ENCODE assay signal across 9 mouse cellular contexts in genomic region chr10:117906267-117906811, GRCm38 (mm10).
DNase-seq lines count a peak whose midpoint lies in the region; ATAC-seq and TF ChIP-seq lines count a peak whose summit lies in the region.
"Had no signal": no experiment of that assay in that cellular context is flagged by ENCODE, and none has a peak within 500 bp of the region (broad histone marks: within the 10 kb centered on the region; RNA-seq: fewer than 3 reads in every experiment).

No protein-coding gene starts in this region.

- peak overlapping the region; percentile 61; the same call in 1 of the 2 replicates for H3K4me2 ChIP-seq in limb, embryonic 11.5 days (ENCODE audit: low read depth, severe bottlenecking)
- H3K4me2 ChIP-seq in midbrain, embryonic 11.5 days, result peak overlapping the region; percentile 54

- TF ChIP-seq CTCF in embryonic fibroblast, embryonic 13.5 days (IDR thresholded peaks at IDR 0.05; ENCODE audit: borderline replicate concordance, insufficient read depth, low read length), result no peak

- H3K4me3 ChIP-seq in embryonic fibroblast, embryonic 13.5 days (ENCODE audit: insufficient read depth, low read length), result peak overlapping the region; percentile 32
- H3K4me3 ChIP-seq in limb, embryonic 11.5 days (ENCODE audit: low read depth, low read length), result peak overlapping the region; percentile 29
- H3K4me3 ChIP-seq in midbrain, embryonic 11.5 days (ENCODE audit: low read depth, low read length), result peak overlapping the region; percentile 30; the same call in 1 of the 2 replicates

- peak; percentile 47; the same call in 1 of the 2 replicates for TF ChIP-seq POLR2A in embryonic fibroblast, embryonic 13.5 days (IDR thresholded peaks at IDR 0.05; ENCODE audit: low read depth, low read length)

- DNase-seq in cerebellum, adult 8-10 months, result peak; percentile 2
- DNase-seq in cerebellum, adult 9-10 months, result no peak
- peak; percentile 87 for DNase-seq in heart, adult 9 months (ENCODE audit: low spot score in 2 of 2)
- peak; percentile 18 to 26 for DNase-seq in kidney, adult 8-10 months
- peak; percentile 67 for DNase-seq in limb, embryonic 11.5 days (ENCODE audit: low spot score)
- no peak for DNase-seq in midbrain, embryonic 11.5 days (ENCODE audit: low spot score, missing footprints)
- DNase-seq in skeletal muscle tissue, adult 2 months (ENCODE audit: low read depth, low spot score), result peak; percentile 81

- no peaks in the 10 kb centered on the region; the same call in 1 of the 2 replicates for H3K4me1 ChIP-seq in embryonic fibroblast, embryonic 13.5 days (ENCODE audit: control insufficient read depth, insufficient read depth, low read length)
- H3K4me1 ChIP-seq in limb, embryonic 11.5 days (ENCODE audit: control insufficient read depth, insufficient read depth, low read length), result peaks cover 7% of the 10 kb centered on the region; the same call in 1 of the 2 replicates
- H3K4me1 ChIP-seq in midbrain, embryonic 11.5 days (ENCODE audit: control insufficient read depth, insufficient read depth, low read length), result 0 out of 2 replicates have a peak, but pooled peaks cover 2% of the 10 kb centered on the region

- H3K27ac ChIP-seq in embryonic fibroblast, embryonic 13.5 days (ENCODE audit: insufficient read depth, low read length), result peak overlapping the region; percentile 96
- H3K27ac ChIP-seq in limb, embryonic 11.5 days (replicated peaks; ENCODE audit: low read depth, low read length), result no peak overlapping the region
- H3K27ac ChIP-seq in midbrain, embryonic 11.5 days (ENCODE audit: low read depth, low read length), result no peak overlapping the region

- peak overlapping the region; percentile 66 for H3K9ac ChIP-seq in limb, embryonic 11.5 days (ENCODE audit: low read length)
- peak overlapping the region; percentile 57 for H3K9ac ChIP-seq in midbrain, embryonic 11.5 days (ENCODE audit: low read length)

- H3K27me3 ChIP-seq in limb, embryonic 11.5 days (ENCODE audit: control insufficient read depth, insufficient read depth, low read length), result no peaks in the 10 kb centered on the region
- no peaks in the 10 kb centered on the region for H3K27me3 ChIP-seq in midbrain, embryonic 11.5 days (ENCODE audit: control insufficient read depth, insufficient read depth, low read length)
- H3K27me3 ChIP-seq: CH12.LX had no signal

- peak; percentile 55 for ATAC-seq in limb, embryonic 11.5 days (ENCODE audit: insufficient number of reproducible peaks, low FRiP score, low TSS enrichment, low read depth)
- ATAC-seq in midbrain, embryonic 11.5 days (ENCODE audit: low FRiP score), result peak; percentile 76

- WGBS in limb, embryonic 11.5 days, result 27% methylated on average over 11 of the region's 11 CpGs
- WGBS in midbrain, embryonic 11.5 days, result 33% methylated on average over 11 of the region's 11 CpGs

- H3K9me3 ChIP-seq in limb, embryonic 11.5 days (ENCODE audit: control insufficient read depth, low read length), result no peaks in the 10 kb centered on the region
- no peaks in the 10 kb centered on the region for H3K9me3 ChIP-seq in midbrain, embryonic 11.5 days (ENCODE audit: control insufficient read depth, low read length)

- H3K36me3 ChIP-seq in limb, embryonic 11.5 days (ENCODE audit: control insufficient read depth, insufficient read depth, low read length), result no peaks in the 10 kb centered on the region
- H3K36me3 ChIP-seq in midbrain, embryonic 11.5 days (ENCODE audit: control insufficient read depth, insufficient read depth, low read length), result no peaks in the 10 kb centered on the region

Comparison
In these comparisons a context has a peak if more than half of its experiments do, and no peak if none do; other contexts are left out.
1. DNase-seq: peak in cerebellum, adult 8-10 months (single experiment), heart, adult 9 months (2 of 2), kidney, adult 8-10 months (2 of 2), limb, embryonic 11.5 days (single experiment) and skeletal muscle tissue, adult 2 months (single experiment); none in cerebellum, adult 9-10 months (single experiment) and midbrain, embryonic 11.5 days (single experiment).
2. Peak in every context shown above with its lines, with median percentiles within 50 percentile points of each other: H3K4me3 ChIP-seq.